Mouse (Mus musculus) urinary bladder, adult 18-20 months (tissue): ENCODE results near the gene Msi1.
"Not testable (repeated sequence)": the region's sequence is repeated elsewhere in the genome, so short reads cannot be mapped to it uniquely, and the experiment has no call there.

Experiments
- DNase-seq, 2 experiments: peaks; one replicate each; pipeline ENCODE4 v3.0.0; 2022; ENCODE audit warnings: low spot score in 2 of 2, mixed read lengths in 2 of 2

The Msi1 gene

DNA sequence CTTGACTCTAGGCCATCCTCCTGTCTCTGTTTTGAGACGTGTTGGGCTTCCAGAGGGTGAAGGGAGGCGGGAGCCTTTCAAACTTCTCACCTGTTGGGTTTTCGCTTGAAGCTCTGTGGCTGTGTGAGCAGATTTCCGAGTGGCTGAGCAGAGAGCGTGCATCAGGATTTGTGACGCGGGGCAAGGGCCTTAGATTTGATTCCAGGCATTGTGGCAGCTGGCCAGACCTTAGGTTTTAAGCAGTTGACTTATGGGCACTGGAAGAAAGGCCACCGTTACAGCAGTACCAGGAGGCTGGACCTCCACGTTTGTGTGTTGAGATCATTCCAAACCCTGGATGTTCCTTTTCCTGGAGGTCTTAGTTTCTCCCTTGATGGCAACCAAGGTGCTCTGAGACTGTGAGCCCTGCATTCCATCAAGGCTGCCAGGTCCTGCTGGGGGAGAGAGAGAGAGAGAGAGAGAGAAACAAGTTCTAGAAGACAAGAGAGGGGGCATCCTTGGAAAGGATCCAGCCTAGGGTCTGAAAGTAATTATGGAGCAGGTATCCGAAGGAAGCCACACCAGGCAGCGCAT, 5.0 kb downstream of the Msi1 start:
- no peak for DNase-seq

DNA sequence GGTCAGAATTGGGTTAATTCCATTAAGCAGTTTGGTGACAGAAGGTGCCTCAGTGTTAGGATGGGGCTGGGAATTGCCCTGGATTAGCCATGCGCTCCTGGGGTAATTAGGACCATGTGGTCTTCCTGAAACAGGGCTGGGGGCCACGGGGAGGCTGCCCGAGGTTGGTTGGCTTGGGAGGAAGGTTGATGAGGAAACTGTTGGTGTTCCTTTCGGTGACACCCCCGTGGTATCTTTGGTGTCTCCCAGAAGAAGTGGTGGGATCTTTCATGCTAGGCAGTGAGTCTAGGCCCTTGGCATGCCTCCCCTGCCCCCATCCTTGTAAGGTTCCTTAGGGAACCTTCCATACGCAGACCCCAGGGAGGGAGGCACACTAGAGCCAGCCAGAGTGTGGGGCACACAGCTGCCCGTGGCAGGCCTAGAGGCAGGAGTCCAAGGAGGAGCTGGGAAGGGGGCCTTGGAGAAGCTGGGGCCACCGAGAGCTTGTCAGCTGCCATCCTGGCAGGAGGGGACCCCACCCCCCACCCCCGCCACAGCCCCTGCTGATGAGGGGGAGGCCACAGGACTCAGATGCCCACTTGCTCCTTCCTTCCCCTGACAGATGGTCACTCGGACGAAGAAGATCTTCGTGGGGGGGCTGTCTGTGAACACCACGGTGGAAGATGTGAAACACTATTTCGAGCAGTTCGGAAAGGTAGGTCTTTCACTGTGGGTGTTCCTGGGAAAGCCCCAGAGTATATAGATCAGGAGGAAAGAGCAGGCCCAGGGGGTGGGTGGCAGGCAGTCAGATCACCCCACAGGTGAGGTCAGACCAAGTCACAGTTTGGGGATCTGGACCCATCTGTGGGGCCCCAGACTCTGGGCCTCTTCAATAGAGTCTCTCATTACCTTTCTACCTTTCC, 5.7 kb downstream of the Msi1 start:
- DNase-seq, result no peak

DNA sequence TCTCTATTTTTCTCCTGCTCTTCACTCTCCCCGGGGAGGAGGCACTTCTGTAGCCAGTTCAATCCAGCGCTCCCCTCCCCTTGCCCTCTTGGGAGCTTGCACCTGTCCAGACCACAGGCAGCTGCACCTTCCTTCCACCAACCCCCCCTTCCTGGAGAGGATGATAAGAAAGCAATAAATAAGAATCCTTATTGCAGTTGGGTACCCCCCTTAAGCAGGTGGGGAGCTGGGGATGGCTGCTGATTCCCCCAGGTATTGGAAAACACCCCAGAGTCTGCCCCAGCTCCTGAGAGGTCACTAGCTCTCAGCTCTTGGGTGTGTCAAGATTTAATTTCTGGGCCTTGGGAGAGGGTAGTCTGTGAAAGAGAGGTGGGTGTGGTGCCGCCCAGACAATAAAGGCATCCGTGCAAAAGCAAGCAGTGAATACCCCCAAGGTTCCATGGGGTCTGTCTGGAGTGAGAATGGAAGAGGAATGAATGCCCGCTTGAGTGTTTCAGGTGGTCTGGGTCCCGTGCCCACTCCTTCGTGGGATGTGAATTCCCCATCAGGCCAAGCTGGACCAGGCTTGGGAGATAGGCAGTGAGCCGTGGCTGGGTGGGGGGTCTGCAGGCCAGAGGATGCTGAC, 6.5 kb downstream of the Msi1 start:
- DNase-seq, result no peak

DNA sequence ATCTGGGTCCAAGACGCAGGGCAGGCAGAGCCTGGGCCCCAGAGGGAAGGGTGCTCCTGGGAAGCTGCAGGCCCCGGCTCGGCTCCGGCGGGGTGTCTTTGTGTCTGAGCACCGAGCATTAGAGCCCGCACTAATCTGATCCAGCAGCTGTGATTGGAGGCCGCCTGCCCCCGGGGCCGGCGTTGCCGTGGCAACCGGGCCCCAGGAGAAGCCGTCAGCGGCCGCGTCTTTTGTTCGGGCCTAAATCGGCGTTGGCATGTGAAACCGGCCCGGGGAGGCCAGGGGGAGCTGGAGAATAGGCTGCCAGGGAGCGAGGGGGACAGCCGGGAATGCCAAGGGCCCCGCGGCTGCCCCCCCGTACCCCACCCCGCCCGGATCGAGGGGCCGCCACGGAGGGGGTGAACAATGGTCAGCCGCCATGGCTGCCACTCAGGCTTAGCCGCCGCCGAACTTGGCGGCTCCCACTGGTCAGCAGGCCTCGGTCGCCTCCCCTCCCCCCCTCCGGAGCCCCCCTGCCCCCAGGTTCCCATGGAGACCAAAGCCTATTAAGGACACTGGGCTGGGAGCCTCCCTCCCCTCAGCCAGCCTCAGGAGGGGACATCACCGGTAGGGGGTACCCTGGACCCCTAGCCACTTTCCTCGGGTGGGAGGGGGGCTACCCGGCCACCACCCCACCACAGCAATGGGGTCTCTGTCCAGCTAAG, 7.2 kb downstream of the Msi1 start:
- DNase-seq, result no peak

DNA sequence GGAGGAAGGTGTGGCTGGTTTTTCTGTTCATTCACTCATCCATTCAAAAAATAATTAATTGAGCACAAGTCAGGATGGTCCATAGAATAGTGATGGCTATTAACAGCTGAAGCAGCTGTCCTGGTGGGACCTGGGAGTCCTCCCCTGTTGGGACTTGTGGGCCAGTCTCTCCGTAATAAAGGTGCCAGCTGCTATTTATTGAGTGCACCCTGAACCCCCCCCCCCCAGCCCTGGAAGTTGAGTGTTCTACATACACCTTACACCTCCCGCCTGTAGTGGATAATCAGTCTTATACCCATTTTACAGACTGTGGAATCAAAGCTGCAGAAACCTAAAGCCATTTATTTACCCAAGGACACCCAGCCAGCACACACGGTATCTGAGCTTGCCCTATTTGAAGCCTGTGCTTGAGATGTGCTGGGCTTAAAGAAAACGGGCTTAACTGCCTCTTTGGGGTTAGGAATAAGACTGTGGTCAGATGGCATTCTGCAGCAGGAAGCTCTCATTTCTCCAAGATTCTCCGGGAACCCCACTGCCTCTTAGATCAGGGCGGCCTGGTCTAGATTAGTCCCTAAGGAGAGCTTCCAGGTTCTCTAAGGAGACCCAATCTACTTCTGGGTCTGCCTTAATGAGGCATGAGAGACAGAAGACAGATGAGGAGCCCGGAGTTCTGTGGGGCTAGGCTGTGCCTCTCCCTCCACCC, 8.0 kb downstream of the Msi1 start:
- DNase-seq, result no peak

DNA sequence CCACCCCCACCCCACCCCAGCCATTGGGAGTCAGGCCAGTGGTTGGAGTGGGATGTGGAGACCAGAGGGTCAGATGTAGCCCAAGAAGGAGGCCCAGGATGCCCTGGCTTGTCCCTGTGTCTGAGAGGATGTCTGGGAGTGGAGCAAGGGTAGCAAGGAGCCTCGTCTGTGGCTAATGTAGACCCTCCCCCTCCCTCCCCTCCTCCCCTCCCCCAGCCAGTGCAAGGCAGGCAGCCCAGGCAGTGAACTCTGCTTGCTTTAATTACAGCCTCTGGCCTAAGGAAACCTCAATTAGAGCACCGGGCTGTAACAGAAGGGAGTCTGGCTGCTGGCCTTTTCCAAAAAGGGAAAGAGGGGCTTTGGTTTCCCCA, 8.5 kb downstream of the Msi1 start:
- no peak for DNase-seq

DNA sequence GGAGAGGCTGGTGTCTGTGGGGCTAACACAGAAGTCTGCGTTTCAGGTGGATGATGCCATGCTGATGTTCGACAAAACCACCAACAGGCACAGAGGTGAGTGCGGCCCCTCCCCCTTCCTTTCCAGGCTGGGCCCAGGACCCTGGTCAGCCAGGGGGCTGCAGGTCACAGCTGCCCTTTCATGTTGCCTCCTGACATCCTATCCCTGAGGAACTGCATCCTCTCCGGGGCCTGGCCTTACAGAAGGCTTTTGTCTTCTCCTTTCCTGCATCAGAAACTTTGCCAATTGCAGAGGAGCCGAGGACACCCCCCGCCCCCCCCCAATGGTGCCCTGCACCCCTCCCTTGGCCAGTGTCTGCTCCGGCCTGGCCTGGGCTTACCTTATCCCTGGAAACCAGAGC, 9.3 kb downstream of the Msi1 start:
- no peak for DNase-seq

DNA sequence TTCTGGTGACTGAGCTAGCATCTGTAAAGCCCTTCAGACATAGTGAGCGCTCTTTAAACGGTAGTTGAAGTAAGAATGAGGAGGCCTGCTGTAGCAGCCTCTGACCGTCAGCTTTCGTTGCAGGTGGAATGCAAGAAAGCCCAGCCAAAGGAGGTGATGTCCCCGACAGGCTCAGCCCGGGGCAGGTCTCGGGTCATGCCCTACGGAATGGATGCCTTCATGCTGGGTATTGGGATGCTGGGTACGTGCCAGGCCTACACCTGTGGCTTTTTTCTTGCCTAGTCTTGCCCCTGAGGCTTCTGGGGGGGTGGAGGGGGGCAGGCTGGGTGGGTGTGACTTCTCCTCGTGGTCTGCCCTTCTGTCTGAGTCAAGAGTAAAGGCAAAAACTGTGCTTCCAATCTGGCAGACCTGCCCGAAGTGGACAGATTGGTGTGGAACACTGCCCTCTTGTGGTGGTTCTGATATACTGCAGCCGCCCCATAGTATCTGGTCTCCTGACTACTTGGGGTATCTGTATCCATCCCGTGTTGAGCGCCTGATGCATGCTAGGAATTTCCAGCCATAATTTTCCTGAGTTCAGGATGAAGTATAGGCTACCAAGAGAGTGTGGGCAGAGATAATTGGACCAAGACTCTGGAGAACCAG, 11.9 kb downstream of the Msi1 start:
- peak; percentile 54 to 56 for DNase-seq

DNA sequence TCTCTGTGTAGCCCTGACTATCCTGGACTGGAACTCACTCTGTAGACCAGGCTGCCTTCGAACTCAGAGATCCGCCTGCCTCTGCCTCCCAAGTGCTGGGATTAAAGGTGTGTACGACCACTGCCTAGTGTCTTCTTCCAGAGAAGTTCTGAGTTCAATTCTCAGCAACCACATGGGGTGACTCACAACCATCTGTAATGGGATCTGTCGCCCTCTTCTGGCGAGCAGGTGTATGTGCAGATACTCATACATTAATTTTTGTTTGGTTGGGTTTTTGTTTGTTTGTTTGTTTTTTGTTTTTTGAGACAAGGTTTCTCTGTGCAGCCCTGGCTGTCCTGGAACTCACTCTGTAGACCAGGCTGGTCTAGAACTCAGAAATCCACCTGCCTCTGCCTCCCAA, 13.3 kb downstream of the Msi1 start:
- DNase-seq, result not testable (repeated sequence)

DNA sequence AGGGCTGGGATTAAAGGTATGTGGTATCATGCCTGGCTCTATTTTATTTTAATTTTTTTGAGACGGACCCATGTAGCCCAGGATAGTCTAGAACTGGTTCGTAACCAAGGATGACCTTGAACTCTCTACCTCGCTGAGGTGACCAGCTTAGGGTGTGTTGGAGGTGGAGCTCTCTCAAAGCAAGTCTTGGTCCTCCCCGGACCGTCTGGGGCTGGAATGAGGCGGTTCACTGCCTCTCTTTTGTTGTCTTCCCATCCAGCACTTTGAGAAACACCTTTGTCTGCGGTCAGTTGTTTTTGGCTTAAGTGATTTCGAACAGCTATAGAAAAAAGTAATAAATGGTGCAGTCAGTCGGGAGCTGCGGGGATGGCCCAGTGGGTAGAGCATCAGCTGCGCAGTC, 14.7 kb downstream of the Msi1 start:
- no peak for DNase-seq

DNA sequence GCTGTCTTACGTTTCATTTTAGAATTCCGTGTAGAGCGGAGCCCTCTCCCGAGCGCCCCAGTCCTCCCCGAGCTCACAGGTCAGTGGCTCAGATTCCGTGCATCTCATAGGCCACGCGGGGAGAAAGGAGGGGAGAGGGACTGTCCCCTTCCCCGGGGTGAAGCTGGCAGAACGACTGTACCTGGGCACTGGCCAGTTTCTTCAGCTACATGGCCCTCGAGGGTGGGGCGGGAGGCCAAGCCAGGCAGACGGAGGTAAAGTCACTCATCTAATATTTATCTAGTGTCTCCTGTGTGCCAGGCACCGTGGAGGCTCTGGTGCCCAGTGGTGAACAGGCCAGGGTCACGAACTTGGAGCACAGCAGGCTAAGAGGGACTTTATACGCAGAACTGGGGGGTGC, 17.7 kb downstream of the Msi1 start:
- no peak for DNase-seq

DNA sequence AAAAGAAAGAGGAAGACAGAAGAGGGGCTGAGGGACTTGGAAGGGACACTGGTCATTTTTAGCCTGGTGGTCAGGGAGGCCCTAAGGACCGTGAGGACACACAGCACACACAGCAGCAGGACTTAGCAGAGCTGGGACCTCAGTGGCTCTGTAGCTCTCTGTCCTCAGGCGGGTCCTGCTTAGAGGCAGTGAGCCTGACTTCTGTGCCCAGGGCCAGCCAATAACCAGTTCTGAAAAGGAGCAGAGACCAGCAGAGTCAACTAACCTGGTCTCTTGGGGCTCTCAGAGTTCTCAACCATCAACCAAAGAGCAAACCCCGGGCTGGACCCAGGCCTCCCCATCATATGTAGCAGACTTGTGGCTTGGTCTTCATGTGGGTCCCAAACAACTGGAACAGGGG, 19.8 kb downstream of the Msi1 start:
- DNase-seq, result no peak

DNA sequence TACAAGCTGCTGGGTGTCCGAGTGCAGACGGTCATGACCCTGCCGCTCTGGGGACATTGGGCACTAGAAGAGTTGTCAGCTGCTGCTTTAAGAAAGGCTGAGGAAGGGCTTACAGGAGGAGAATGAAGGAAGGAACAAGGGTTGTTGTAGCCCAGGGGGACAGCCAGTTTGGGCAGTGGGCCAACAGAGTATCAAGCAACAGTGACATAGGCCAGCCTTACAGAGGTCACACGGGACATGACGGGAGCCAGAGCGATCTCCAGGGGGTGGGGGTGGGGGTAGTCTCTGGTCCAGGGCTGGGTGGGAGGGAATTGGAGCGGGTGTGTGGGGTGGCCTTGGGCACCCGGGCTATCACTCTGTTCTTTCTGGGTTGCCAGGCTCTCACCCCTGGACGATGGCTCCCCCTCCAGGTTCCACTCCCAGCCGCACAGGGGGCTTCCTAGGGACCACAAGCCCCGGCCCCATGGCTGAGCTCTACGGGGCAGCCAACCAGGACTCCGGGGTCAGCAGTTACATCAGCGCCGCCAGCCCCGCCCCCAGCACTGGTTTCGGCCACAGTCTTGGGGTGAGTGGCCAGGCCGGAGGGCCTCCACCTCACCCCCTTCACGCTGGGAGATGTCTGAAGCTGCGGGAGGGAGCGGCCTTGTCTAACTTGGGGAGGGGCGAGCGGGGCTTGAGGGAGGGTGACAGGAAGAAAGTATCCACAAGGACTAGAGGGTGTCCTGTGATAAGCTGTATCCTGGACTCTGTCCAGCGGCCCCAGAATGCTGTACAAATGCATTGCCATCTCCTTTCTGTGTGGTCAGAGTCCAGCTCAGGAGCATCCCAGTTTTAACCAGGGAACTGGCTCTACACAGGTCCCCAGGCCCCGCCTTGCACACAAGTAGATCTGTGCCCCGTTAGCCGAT, 21.3 kb downstream of the Msi1 start:
- no peak for DNase-seq

DNA sequence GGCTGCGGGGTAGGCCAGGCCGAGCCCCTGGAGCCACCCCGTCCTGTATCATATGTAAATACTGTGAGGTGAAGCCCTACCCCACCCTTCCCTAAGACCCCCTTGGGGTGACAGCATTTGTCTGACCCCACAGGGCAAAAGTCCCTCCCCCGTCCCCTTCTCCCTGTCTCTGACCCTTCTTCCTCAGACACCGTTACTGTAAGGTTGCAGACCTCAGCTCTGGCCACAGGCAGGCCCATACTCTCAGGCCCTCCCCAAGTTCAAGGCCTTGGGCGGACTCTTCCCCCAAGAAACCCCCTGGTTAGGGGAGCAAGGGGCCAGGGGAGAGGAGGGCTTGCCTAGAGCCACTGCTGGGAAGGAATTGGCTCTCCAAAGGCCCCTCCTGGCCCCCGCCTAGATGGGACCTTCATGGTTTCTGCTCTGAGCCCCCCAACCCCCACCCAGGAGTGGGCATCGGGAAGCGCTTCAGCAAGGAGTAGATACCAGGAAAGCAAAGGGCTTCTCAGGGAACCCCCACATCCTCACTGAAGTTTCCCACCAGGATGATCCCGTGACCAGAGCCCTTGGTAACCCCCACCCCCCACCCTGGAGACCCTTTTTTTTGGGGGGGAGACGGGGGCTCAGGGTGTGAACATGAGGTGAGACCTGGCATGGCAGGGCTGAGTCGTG, 25.2 kb downstream of the Msi1 start:
- no peak for DNase-seq

DNA sequence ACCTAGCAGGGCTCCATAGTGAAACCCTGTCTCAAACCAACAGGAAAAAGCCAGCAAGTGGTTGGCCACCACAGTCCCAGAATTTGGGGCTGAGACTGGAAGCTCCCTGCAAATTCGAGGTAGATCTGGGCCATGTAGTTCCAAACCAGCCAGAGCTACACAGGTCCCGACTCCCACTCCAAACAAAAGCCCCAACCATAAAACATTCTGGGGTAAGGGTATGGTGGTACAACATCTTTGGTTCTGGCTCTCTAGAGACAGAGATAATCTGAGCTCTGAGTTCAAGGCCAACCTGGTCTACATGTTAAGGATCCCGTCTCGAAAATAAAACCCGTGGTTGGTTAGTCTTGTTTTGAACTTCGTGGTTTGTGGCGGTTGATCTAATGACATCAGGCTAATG, 26.4 kb downstream of the Msi1 start:
- no peak for DNase-seq

DNA sequence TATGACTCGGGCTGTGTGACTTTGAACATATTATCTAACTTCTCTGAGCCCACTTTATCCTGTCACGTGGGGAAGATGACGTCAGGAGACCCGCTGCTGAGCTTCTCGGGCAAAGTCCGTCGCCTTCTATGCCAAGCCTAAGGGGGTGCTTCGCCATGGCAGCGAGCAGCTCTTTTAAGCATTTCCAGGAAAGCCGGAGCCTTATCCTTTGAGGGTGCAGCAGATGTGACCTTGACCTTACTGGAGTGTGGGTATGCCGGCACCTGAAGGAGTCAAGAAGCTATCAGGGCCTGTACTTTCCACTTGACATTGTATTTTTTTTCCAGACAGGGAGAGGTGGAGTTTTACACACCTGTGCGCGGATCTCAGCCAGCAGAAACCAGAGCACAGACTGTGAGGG, 29.5 kb downstream of the Msi1 start:
- DNase-seq, result no peak

DNA sequence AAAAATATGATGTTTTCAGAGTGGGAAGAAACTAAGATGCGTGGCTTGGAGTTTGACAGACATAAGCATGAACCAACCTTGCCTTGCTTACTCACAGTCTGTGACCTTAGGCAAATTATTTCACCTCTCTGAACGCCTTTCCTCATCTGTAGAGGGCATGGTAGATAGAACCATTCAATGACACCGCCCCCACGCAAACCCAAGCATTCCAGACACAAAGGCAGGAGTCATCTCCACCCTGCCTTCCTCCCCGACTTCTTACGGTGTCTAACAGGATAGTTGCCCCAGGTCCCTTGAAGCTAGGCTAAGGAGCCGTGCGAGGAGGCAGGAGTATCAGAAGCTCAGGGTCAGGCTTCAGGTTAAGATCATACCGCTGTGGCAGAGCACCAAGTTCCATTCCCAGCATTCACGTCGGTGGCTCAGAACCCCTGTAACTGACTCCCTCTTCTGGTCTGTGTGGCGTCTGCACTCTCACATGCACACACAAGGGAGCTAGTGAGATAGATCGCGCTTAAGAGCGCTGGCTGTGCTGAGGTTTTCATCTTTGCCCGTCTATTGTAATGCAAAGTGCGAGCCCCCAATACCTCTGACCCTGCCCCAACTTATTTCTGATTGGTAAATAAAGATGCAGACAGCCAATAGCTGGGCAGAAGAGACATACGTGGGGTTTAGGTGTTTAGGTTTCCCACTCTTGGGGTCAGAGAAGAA, 35.2 kb downstream of the Msi1 start:
- no peak for DNase-seq

DNA sequence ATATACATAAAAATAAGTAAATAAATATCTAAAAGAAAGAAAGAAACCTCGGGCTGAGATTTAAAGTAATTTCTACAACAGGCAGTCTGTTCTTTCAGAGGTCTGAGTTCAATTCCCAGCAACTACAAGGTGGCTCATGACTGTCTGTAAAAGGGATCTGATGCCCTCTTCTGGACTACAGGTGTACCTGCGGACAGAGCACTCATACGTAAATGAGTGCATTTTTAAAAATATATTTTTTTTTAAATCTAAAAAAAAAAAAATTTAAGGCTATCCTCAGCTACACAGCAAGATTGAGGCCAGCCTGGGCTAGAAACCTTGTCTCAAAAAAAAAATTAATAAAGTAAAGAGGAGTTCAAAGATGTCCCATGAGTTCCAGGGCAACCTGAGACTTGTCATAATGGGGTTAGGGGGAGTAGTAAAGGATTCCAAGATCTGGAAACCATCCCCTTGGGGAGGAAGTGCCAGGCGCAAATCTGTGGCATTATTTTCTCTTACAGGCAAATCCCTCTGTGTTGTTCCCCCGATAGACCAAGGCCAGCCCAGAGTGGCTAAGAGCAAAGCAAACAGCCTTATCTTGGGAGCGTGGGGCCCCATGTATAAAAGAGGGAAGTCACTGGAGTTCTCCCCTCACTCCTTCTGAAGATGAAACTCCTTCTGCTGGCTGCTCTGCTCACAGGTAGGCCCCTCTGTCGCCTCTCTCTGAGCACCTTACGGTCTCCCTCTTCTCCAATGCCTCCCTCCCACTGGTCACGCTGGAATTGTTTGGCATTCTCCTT, 36.4 kb downstream of the Msi1 start, which contains the start of gene Pla2g1b:
Pla2g1b (plus strand) TSS at position 621 of the 779 bp plus-strand sequence.
- DNase-seq, result no peak
